Mouse (Mus musculus): ENCODE measurements around the gene Thrsp. TPM values are rescaled to one million over a fixed set of nuclear protein-coding genes. Genes with fewer than 3 reads are reported as not detected.
A peak's percentile ranks its signal among the peaks of the same experiment; 100 is the strongest.

Gene Thrsp
- polyA plus RNA-seq, 3 experiments from 2014 or later = 0.35 to 0.38 TPM; not detected in 1

GRCm38 (mm10) chr7:97416473-97416872 is 1.1 kb downstream of the Thrsp start:
- ATAC-seq = no peak

- no peak for ATAC-seq
Measured at GRCm38 (mm10) chr7:97414915-97415687, 2.4 kb downstream of the Thrsp start.

GRCm38 (mm10) chr7:97414426-97414825 is 3.1 kb downstream of the Thrsp start:
- no peak for ATAC-seq

- ATAC-seq = no peak
Measured at GRCm38 (mm10) chr7:97413981-97414380, 3.5 kb downstream of the Thrsp start.

- no peak for ATAC-seq
Measured at GRCm38 (mm10) chr7:97411575-97411974, 6.0 kb downstream of the Thrsp start.

GRCm38 (mm10) chr7:97411106-97411505 is 6.4 kb downstream of the Thrsp start:
- no peak for ATAC-seq

- ATAC-seq = no peak
Measured at GRCm38 (mm10) chr7:97407145-97407544, 10.4 kb downstream of the Thrsp start.

GRCm38 (mm10) chr7:97399960-97400715 is 17.4 kb downstream of the Thrsp start, which contains the start of gene Ndufc2:
Ndufc2 (plus strand) TSS chr7:97400003.
- peak; percentile 91 for ATAC-seq

GRCm38 (mm10) chr7:97398943-97399342 is 18.6 kb downstream of the Thrsp start:
- ATAC-seq = no peak

- ATAC-seq = no peak
Measured at GRCm38 (mm10) chr7:97394375-97394774, 23.2 kb downstream of the Thrsp start.

- no peak for ATAC-seq
Measured at GRCm38 (mm10) chr7:97392079-97392445, 25.5 kb downstream of the Thrsp start.

GRCm38 (mm10) chr7:97391293-97392078 is 26.0 kb downstream of the Thrsp start:
- ATAC-seq = no peak

GRCm38 (mm10) chr7:97388541-97388940 is 29.0 kb downstream of the Thrsp start:
- ATAC-seq = no peak

GRCm38 (mm10) chr7:97387561-97388147 is 29.9 kb downstream of the Thrsp start:
- no peak for ATAC-seq

GRCm38 (mm10) chr7:97386806-97387370 is 30.6 kb downstream of the Thrsp start:
- ATAC-seq = no peak

- no peak for ATAC-seq
Measured at GRCm38 (mm10) chr7:97386106-97386805, 31.3 kb downstream of the Thrsp start.

GRCm38 (mm10) chr7:97383496-97384132 is 33.9 kb downstream of the Thrsp start:
- ATAC-seq = no peak

GRCm38 (mm10) chr7:97382661-97383060 is 34.9 kb downstream of the Thrsp start:
- no peak for ATAC-seq

- ATAC-seq = no peak
Measured at GRCm38 (mm10) chr7:97380500-97381123, 36.9 kb downstream of the Thrsp start.

GRCm38 (mm10) chr7:97379304-97379703 is 38.2 kb downstream of the Thrsp start:
- no peak for ATAC-seq

GRCm38 (mm10) chr7:97375906-97376305 is 41.6 kb downstream of the Thrsp start:
- no peak for ATAC-seq

All from inflammation-experienced regulatory T-cells, adult 6 months (primary cell).